Mouse (Mus musculus) intestine, embryonic 16.5 days (tissue): ENCODE data around the gene Acot11. TPM values are rescaled to one million over a fixed set of nuclear protein-coding genes. Genes with fewer than 3 reads are reported as not detected.
A peak's percentile ranks its signal among the peaks of the same experiment; 100 is the strongest.
"Not testable (repeated sequence)": the region's sequence is repeated elsewhere in the genome, so short reads cannot be mapped to it uniquely, and the experiment has no call there.

Experiments
- ATAC-seq: fragments of 200-750 bp; cut with Nextera tagmentation; 2 replicates; pipeline ENCODE4 v1.8.0; 2017; ENCODE audit warnings: moderate TSS enrichment, moderate library complexity
- H3K27ac ChIP-seq: fragments of 300-500 bp; sonication (generic); 2 replicates; pipeline ENCODE4 v1.5.1; 2014; ENCODE audit warnings: mild to moderate bottlenecking, low read length
- H3K27me3 ChIP-seq: fragments of 300-500 bp; sonication (generic); replicated peaks from 2 replicates; pipeline ENCODE4 v1.6.1; 2014; ENCODE audit warnings: low read length, control low read depth, mixed read lengths; ENCODE audit not compliant: control insufficient read depth, insufficient read depth
- H3K36me3 ChIP-seq: fragments of 300-500 bp; sonication (generic); 2 replicates; pipeline ENCODE4 v1.6.1; 2014; ENCODE audit warnings: low read length, control low read depth; ENCODE audit not compliant: control insufficient read depth, insufficient read depth
- H3K4me1 ChIP-seq: fragments of 300-500 bp; sonication (generic); 2 replicates; pipeline ENCODE4 v1.6.1; 2014; ENCODE audit warnings: low read length, control low read depth, mixed read lengths; ENCODE audit not compliant: control insufficient read depth, insufficient read depth
- H3K4me2 ChIP-seq: fragments of 300-500 bp; sonication (generic); 2 replicates; pipeline ENCODE4 v1.6.1; 2014; ENCODE audit warnings: low read depth, low read length, control low read depth
- H3K4me3 ChIP-seq: fragments of 300-500 bp; sonication (generic); 2 replicates; pipeline ENCODE4 v1.5.1; 2014; ENCODE audit warnings: mild to moderate bottlenecking, low read length
- H3K9ac ChIP-seq: fragments of 300-500 bp; sonication (generic); 2 replicates; pipeline ENCODE4 v1.6.1; 2014; ENCODE audit warnings: low read depth, low read length
- H3K9me3 ChIP-seq: fragments of 300-500 bp; sonication (generic); 2 replicates; pipeline ENCODE4 v1.6.1; 2016; ENCODE audit warnings: low read length, control low read depth; ENCODE audit not compliant: control insufficient read depth
- WGBS: fragments of 180-500 bp; shearing (Covaris S2); extraction: QIAGEN DNeasy Blood & Tissue Kit; methylation state at CpG from one replicate; pipeline ENCODE4 v1.1.7; 2014; 5-methylcytosine and 5-hydroxymethylcytosine counted together
- polyA plus RNA-seq: library from polyadenylated mRNA; unstranded; fragments of >200 nt; fragmentation: Nextera tagmentation; extraction: Ambion mirVana; gene quantifications from 2 replicates; pipeline ENCODE4 v1.2.1, GENCODE M21; 2015

Acot11 gene
- polyA plus RNA-seq, 1 experiment from 2014 or later, result 18.3 TPM

DNA sequence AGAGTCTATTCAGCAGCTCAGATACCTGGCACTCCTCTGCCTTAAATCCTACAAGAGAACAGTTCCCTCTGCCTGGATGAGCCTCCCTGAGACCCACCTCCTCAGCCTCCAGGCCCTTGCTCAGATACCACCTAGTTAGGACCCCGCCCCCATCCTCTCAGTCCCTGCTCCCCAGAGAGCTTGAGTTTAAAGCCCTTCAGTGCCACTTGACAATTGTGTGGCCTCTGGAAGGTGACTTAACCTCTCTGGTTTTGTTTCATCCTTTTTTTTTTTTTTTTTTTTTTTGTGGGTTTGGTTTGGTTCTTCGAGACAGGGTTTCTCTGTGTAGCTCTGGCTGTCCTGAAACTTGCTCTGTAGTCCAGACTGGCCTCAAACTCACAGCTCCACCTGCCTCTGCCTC is 9.5 kb downstream of the Acot11 start:
- Histone ChIP-seq H3K27me3 (no peaks in the 10 kb centered on the region), H3K27ac (no peak overlapping the region), H3K9me3 (no peaks in the 10 kb centered on the region), H3K4me3 (no peak overlapping the region), H3K9ac (no peak overlapping the region), H3K4me1 (peaks cover 35% of the 10 kb centered on the region), H3K36me3 (no peaks in the 10 kb centered on the region), H3K4me2 (no peak overlapping the region)
- WGBS, result 96% methylated on average over 2 of the region's 2 CpGs
- ATAC-seq, result no peak

DNA sequence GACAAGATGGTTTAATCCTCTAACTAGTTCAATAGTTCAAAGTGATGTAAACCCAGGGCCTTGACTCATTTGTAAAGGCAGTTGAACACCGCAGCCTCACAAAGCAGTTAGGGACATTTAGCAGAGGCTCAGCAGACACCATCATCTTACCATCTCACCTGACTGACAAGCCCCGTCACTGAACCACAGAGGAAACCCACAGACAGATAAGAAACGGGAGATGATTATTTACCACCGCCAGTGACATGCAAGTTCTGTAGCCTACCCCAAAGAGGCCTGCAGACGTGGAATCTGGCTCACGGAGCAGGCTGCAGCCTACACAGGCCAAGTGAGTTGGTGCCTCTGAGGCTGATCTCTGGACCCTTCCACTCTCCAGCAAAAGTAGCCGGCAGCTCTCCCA is 10.6 kb downstream of the Acot11 start:
- ATAC-seq, result no peak
- Histone ChIP-seq H3K4me1 (peaks cover 35% of the 10 kb centered on the region), H3K4me3 (no peak overlapping the region), H3K4me2 (no peak overlapping the region), H3K9ac (no peak overlapping the region), H3K27ac (no peak overlapping the region; the same call in 1 of the 2 replicates), H3K9me3 (no peaks in the 10 kb centered on the region), H3K36me3 (no peaks in the 10 kb centered on the region), H3K27me3 (no peaks in the 10 kb centered on the region)
- 78% methylated on average over 7 of the region's 7 CpGs for WGBS

DNA sequence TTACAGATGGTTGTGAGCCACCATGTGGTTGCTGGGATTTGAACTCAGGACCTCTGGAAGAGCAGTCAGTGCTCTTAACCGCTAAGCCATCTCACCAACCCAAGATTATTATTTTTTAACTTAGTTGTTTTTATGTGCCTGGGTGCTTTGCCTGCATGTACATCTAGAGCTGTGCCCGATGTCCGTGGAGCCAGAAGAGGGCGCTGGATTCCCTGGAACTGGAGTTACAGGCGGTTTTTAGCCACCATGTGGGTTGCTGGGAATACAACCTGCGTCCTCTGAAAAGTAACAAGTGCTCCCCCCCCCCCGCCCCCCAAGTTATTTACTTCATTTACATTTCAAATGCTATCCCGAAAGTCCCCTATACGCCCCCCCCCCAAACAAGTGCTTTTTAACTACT is 11.0 kb downstream of the Acot11 start:
- not testable (repeated sequence) for H3K9ac ChIP-seq, H3K9me3 ChIP-seq, H3K27me3 ChIP-seq, H3K36me3 ChIP-seq, H3K4me3 ChIP-seq, H3K4me2 ChIP-seq, ATAC-seq, H3K27ac ChIP-seq
- WGBS, result 95% methylated on average over 9 of the region's 9 CpGs
- H3K4me1 ChIP-seq, result peaks cover 32% of the 10 kb centered on the region

DNA sequence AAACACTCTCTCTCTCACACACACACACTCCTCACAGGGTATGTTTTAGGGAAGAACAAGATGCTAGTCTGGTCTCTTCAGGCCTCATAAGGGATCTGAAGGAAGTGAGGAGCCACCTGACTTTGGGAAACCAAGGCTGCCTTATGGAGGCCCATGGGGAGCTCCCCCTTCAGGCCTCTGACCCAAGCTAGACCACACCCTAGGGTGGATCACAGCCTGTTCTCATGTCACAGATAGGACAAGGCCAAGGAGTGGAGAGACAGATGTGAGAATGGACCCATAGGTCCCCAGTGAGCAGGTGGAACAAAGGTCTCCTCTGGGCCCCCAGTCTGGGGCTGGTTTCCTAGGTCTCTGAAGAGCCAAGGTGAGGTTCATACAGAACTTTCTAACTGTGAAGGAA is 12.5 kb downstream of the Acot11 start:
- Histone ChIP-seq H3K27ac (peak overlapping the region; percentile 75), H3K9me3 (no peaks in the 10 kb centered on the region), H3K4me1 (peaks cover 31% of the 10 kb centered on the region), H3K36me3 (no peaks in the 10 kb centered on the region), H3K27me3 (no peaks in the 10 kb centered on the region), H3K4me3 (no peak overlapping the region), H3K9ac (no peak overlapping the region), H3K4me2 (peak overlapping the region; percentile 24; the same call in 1 of the 2 replicates)
- ATAC-seq, result peak; percentile 90

DNA sequence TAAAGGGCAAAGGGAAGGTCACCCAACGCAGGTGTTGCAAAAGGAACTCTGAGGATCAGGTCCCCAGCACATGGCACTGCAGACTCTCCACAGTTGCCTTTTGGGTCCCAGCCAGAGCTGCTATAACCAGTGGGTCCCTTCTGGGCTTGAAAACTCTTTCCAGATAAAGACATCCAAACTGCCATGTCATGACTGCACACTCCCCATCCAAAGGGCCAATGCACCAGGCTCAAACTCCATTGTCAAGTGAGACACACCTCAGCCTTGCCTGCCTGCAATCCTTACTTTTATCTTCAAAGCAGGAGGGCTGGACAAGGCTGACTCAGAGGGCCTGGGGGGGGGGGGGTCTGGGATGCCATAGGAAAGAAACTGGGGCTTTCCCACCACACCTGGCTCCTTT is 13.9 kb downstream of the Acot11 start:
- Histone ChIP-seq H3K36me3 (no peaks in the 10 kb centered on the region), H3K4me3 (no peak overlapping the region), H3K9me3 (no peaks in the 10 kb centered on the region), H3K9ac (no peak overlapping the region), H3K27me3 (no peaks in the 10 kb centered on the region), H3K27ac (peak overlapping the region; percentile 69), H3K4me2 (no peak overlapping the region), H3K4me1 (peaks cover 40% of the 10 kb centered on the region)
- ATAC-seq, result peak; percentile 60
- WGBS, result 95% methylated on average over 1 of the region's 1 CpGs

DNA sequence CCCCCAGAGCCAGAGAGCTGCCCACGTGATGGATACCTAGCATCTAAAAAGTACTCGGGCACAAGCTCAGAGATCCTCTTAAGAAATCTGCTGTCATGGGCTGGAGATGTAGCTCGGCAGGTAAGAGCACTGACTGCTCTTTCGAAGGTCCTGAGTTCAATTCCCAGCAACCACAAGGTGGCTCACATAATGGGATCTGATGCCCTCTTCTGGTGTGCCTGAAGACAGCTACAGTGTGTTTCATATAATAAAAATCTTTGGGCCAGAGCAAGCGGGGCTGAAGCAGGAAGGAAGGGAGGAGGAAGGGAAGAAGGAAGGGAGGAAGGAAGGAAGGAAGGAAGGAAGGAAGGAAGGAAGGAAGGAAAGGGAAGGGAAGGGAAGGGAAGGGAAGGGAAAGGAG is 14.6 kb downstream of the Acot11 start:
- not testable (repeated sequence) for H3K27me3 ChIP-seq, H3K36me3 ChIP-seq, H3K4me3 ChIP-seq, H3K4me2 ChIP-seq, ATAC-seq, H3K9me3 ChIP-seq, H3K27ac ChIP-seq, H3K9ac ChIP-seq
- 82% methylated on average over 5 of the region's 5 CpGs for WGBS
- H3K4me1 ChIP-seq, result peaks cover 46% of the 10 kb centered on the region

DNA sequence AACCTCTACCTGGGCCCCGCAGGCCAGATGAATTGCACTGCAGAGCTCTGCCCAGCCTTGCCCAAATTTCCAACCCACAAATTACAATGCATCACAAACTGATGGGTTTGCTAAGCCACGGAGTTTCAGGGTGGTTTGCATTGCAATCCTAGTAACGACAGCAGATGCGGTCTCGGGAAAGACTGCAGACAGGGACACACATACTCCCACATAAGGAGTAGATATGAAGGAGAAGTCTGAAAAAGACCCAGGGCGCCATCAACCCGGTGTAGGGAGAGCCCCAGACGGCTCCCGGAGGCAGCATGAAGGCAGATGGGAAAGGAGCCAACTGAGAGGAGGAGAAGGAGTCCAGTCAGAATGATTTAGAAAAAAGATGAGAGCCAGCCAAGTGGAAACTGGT is 15.1 kb downstream of the Acot11 start:
- 62% methylated on average over 9 of the region's 9 CpGs for WGBS
- Histone ChIP-seq H3K9me3 (no peaks in the 10 kb centered on the region), H3K4me1 (peaks cover 48% of the 10 kb centered on the region), H3K27me3 (no peaks in the 10 kb centered on the region), H3K9ac (no peak overlapping the region), H3K4me3 (no peak overlapping the region), H3K27ac (no peak overlapping the region), H3K4me2 (no peak overlapping the region), H3K36me3 (no peaks in the 10 kb centered on the region; the same call in 1 of the 2 replicates)
- no peak for ATAC-seq

DNA sequence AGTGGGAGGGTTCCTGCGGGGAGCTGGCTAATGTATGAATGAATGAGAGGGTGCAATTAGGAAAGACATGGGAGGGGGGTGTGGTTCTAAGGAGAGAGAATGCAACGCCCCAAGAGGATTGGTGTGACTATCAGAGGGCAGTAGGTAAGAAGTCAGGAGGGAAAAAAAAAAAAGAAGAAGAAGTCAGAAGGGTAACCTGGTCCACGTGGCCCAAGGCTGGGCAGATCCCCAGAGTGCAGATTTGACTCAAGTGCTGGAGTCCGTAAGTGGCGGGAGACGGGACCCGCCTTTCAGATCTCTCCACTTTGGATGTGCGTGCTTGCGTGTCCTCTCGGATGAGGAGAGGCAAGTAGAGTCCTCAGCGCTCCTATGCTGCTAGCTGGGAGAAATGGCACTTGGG is 16.2 kb downstream of the Acot11 start:
- no peak overlapping the region for H3K4me2 ChIP-seq
- WGBS, result 78% methylated on average over 11 of the region's 11 CpGs
- H3K36me3 ChIP-seq, result no peaks in the 10 kb centered on the region; the same call in 1 of the 2 replicates
- no peak for ATAC-seq
- H3K27ac ChIP-seq, result no peak overlapping the region
- H3K4me3 ChIP-seq, result no peak overlapping the region
- no peaks in the 10 kb centered on the region for H3K9me3 ChIP-seq
- no peaks in the 10 kb centered on the region for H3K27me3 ChIP-seq
- peaks cover 45% of the 10 kb centered on the region for H3K4me1 ChIP-seq
- no peak overlapping the region for H3K9ac ChIP-seq

DNA sequence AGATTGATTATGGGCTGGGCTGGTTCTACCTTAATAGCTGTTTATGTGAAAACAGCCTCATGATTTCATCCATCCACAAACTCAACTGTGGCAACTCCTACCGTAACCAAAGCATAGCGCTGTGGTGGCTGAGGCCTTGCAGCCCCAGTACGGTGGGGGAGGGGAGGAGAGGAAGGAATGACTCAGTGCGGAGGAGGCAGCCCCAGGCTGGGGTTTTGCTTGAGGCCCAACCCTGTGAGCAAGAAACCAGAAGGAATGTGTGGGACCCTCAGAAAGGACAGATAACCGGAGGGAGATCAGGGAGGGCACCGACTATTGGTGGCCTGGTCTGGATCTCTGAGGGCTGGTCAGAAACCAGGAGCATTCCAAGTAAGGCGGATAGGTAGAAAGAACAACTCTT is 17.0 kb downstream of the Acot11 start:
- H3K27me3 ChIP-seq, result no peaks in the 10 kb centered on the region
- H3K4me1 ChIP-seq, result peaks cover 40% of the 10 kb centered on the region
- H3K9ac ChIP-seq, result no peak overlapping the region
- H3K4me3 ChIP-seq, result no peak overlapping the region
- ATAC-seq, result no peak
- no peak overlapping the region for H3K27ac ChIP-seq
- WGBS, result 45% methylated on average over 7 of the region's 7 CpGs
- no peaks in the 10 kb centered on the region; the same call in 1 of the 2 replicates for H3K36me3 ChIP-seq
- no peaks in the 10 kb centered on the region for H3K9me3 ChIP-seq
- no peak overlapping the region for H3K4me2 ChIP-seq

DNA sequence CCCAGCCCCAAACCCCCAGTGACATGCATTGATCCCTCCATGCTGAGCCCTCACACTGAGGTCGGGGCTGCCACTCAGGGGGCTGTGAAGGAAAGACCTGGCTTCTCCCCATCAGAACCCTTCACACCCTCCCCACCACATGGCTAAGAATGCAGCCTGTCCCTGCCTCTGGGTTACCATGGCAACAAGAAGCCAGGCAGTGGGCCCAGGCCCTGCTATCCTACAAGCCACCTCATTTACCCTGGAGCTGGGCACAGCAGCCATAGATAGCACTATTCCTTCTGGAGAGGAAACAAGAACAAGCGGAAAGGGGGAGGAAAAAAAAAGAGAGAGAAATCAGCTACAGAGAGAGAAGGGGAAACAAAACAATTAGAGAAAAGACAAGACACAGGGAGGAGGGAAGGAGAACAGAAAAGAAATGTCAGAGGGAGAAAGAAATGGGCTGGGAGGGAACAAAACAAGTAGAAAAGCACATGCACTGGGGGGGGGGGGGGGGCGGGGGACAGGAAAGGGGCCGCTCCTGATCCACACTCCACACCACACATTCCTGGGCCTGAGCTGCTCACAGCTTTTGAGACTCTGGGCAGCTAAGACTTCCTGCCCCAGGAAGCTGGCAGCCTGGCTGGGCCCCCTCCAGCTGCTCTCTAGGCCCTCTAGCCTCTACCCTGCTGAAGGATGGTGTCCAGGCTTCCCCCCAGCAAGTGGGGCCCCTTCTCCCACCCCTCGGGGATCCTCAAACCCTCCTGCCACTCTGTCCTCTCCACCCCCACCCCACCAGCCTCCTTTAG is 18.9 kb downstream of the Acot11 start:
- H3K36me3 ChIP-seq, result no peaks in the 10 kb centered on the region; the same call in 1 of the 2 replicates
- H3K4me2 ChIP-seq, result no peak overlapping the region
- H3K4me3 ChIP-seq, result no peak overlapping the region
- H3K4me1 ChIP-seq, result peaks cover 30% of the 10 kb centered on the region
- H3K27ac ChIP-seq, result peak overlapping the region; percentile 77
- no peaks in the 10 kb centered on the region for H3K9me3 ChIP-seq
- ATAC-seq, result peak; percentile 54
- H3K9ac ChIP-seq, result peak overlapping the region; percentile 42
- 26% methylated on average over 4 of the region's 5 CpGs for WGBS
- H3K27me3 ChIP-seq, result no peaks in the 10 kb centered on the region
